Mouse (Mus musculus): ENCODE results near the gene Rsu1. TPM values are rescaled to one million over a fixed set of nuclear protein-coding genes. Genes with fewer than 3 reads are reported as not detected.
"Not testable (repeated sequence)": the region's sequence is repeated elsewhere in the genome, so short reads cannot be mapped to it uniquely, and the experiment has no call there.

Gene Rsu1
- polyA plus RNA-seq, 1 experiment from 2014 or later, result 68.4 TPM

- Histone ChIP-seq H3K27me3 (no peaks in the 10 kb centered on the region), H3K4me3 (no peak overlapping the region), H3K9me3 (no peaks in the 10 kb centered on the region), H3K4me2 (no peak overlapping the region), H3K4me1 (replicated peaks) (no peaks in the 10 kb centered on the region), H3K9ac (no peak overlapping the region), H3K36me3 (peaks cover 9% of the 10 kb centered on the region), H3K27ac (no peak overlapping the region)
- WGBS, result 84% methylated on average over 6 of the region's 6 CpGs
- ATAC-seq (ENCODE audit: low FRiP score), result no peak
Observed at GRCm38 (mm10) chr2:13218112-13218511, 53.1 kb downstream of the Rsu1 start.

GRCm38 (mm10) chr2:13206825-13207224, 64.4 kb downstream of the Rsu1 start:
- Histone ChIP-seq H3K4me1 (replicated peaks) (0 out of 2 replicates have a peak, but pooled peaks cover 3% of the 10 kb centered on the region), H3K36me3 (no peaks in the 10 kb centered on the region), H3K27ac (no peak overlapping the region), H3K27me3 (peaks cover 3% of the 10 kb centered on the region; the same call in 1 of the 2 replicates), H3K9me3 (no peaks in the 10 kb centered on the region), H3K9ac (no peak overlapping the region), H3K4me2 (no peak overlapping the region), H3K4me3 (no peak overlapping the region)
- 99% methylated on average over 2 of the region's 2 CpGs for WGBS
- no peak for ATAC-seq (ENCODE audit: low FRiP score)

- H3K4me2 ChIP-seq, result no peak overlapping the region
- no peak overlapping the region for H3K27ac ChIP-seq
- WGBS, result 68% methylated on average over 8 of the region's 8 CpGs
- no peaks in the 10 kb centered on the region for H3K9me3 ChIP-seq
- no peak overlapping the region for H3K4me3 ChIP-seq
- H3K4me1 ChIP-seq (replicated peaks), result 0 out of 2 replicates have a peak, but pooled peaks cover 3% of the 10 kb centered on the region
- ATAC-seq (ENCODE audit: low FRiP score), result no peak
- H3K9ac ChIP-seq, result no peak overlapping the region
- peaks cover 3% of the 10 kb centered on the region; the same call in 1 of the 2 replicates for H3K27me3 ChIP-seq
- H3K36me3 ChIP-seq, result no peaks in the 10 kb centered on the region
Observed at GRCm38 (mm10) chr2:13206367-13206766, 64.8 kb downstream of the Rsu1 start.

GRCm38 (mm10) chr2:13202805-13203475, 68.3 kb downstream of the Rsu1 start:
- Histone ChIP-seq H3K27me3 (peaks cover 6% of the 10 kb centered on the region), H3K4me1 (replicated peaks) (0 out of 2 replicates have a peak, but pooled peaks cover 3% of the 10 kb centered on the region), H3K4me2 (no peak overlapping the region), H3K4me3 (no peak overlapping the region), H3K9ac (no peak overlapping the region), H3K27ac (no peak overlapping the region), H3K9me3 (no peaks in the 10 kb centered on the region), H3K36me3 (no peaks in the 10 kb centered on the region)
- ATAC-seq (ENCODE audit: low FRiP score), result no peak
- WGBS, result 39% methylated on average over 6 of the region's 6 CpGs

- Histone ChIP-seq H3K4me1 (replicated peaks) (0 out of 2 replicates have a peak, but pooled peaks cover 3% of the 10 kb centered on the region), H3K36me3 (no peaks in the 10 kb centered on the region), H3K9me3 (no peaks in the 10 kb centered on the region), H3K4me3 (no peak overlapping the region), H3K9ac (no peak overlapping the region), H3K27me3 (peaks cover 4% of the 10 kb centered on the region; the same call in 1 of the 2 replicates), H3K27ac (no peak overlapping the region), H3K4me2 (no peak overlapping the region)
- ATAC-seq (ENCODE audit: low FRiP score), result no peak
- WGBS, result 76% methylated on average over 7 of the region's 7 CpGs
Observed at GRCm38 (mm10) chr2:13199713-13200112, 71.5 kb downstream of the Rsu1 start.

- WGBS, result 81% methylated on average over 2 of the region's 2 CpGs
Observed at GRCm38 (mm10) chr2:13199033-13199432, 72.2 kb downstream of the Rsu1 start.

GRCm38 (mm10) chr2:13195540-13195939, 75.7 kb downstream of the Rsu1 start:
- H3K9ac ChIP-seq, result no peak overlapping the region
- no peak overlapping the region for H3K4me3 ChIP-seq
- H3K4me2 ChIP-seq, result no peak overlapping the region
- no peaks in the 10 kb centered on the region for H3K36me3 ChIP-seq
- no peak overlapping the region for H3K27ac ChIP-seq
- no peak for ATAC-seq (ENCODE audit: low FRiP score)
- H3K4me1 ChIP-seq (replicated peaks), result no peaks in the 10 kb centered on the region
- WGBS, result 48% methylated on average over 7 of the region's 7 CpGs
- no peaks in the 10 kb centered on the region for H3K9me3 ChIP-seq
- peaks cover 4% of the 10 kb centered on the region; the same call in 1 of the 2 replicates for H3K27me3 ChIP-seq

More at GRCm38 (mm10) chr2:13199033-13199432, 72.2 kb downstream of the Rsu1 start:
- 0 out of 2 replicates have a peak, but pooled peaks cover 3% of the 10 kb centered on the region for H3K4me1 ChIP-seq (replicated peaks)
- no peaks in the 10 kb centered on the region for H3K36me3 ChIP-seq
- H3K27ac ChIP-seq, result no peak overlapping the region
- no peaks in the 10 kb centered on the region for H3K9me3 ChIP-seq
- H3K27me3 ChIP-seq, result peaks cover 4% of the 10 kb centered on the region; the same call in 1 of the 2 replicates
- no peak overlapping the region for H3K4me2 ChIP-seq
- ATAC-seq (ENCODE audit: low FRiP score), result no peak
- H3K9ac ChIP-seq, result no peak overlapping the region
- no peak overlapping the region for H3K4me3 ChIP-seq

GRCm38 (mm10) chr2:13192157-13192556, 79.1 kb downstream of the Rsu1 start:
- Histone ChIP-seq H3K9me3 (no peaks in the 10 kb centered on the region), H3K36me3 (no peaks in the 10 kb centered on the region), H3K9ac (no peak overlapping the region), H3K27ac (no peak overlapping the region), H3K4me1 (replicated peaks) (no peaks in the 10 kb centered on the region), H3K27me3 (no peaks in the 10 kb centered on the region), H3K4me2 (no peak overlapping the region), H3K4me3 (no peak overlapping the region)
- no peak for ATAC-seq (ENCODE audit: low FRiP score)
- WGBS, result 79% methylated on average over 1 of the region's 1 CpGs

- ATAC-seq (ENCODE audit: low FRiP score), result no peak
- 91% methylated on average over 4 of the region's 4 CpGs for WGBS
Observed at GRCm38 (mm10) chr2:13190767-13191166, 80.4 kb downstream of the Rsu1 start.

GRCm38 (mm10) chr2:13188831-13189495, 82.3 kb downstream of the Rsu1 start:
- H3K9ac ChIP-seq, result no peak overlapping the region
- WGBS, result 96% methylated on average over 11 of the region's 11 CpGs
- no peaks in the 10 kb centered on the region for H3K9me3 ChIP-seq
- H3K36me3 ChIP-seq, result no peaks in the 10 kb centered on the region
- no peaks in the 10 kb centered on the region for H3K27me3 ChIP-seq
- no peak overlapping the region for H3K4me2 ChIP-seq
- H3K27ac ChIP-seq, result no peak overlapping the region
- no peak overlapping the region for H3K4me3 ChIP-seq
- H3K4me1 ChIP-seq (replicated peaks), result no peaks in the 10 kb centered on the region
- ATAC-seq (ENCODE audit: low FRiP score), result no peak

More at GRCm38 (mm10) chr2:13190767-13191166, 80.4 kb downstream of the Rsu1 start:
- no peak overlapping the region for H3K4me2 ChIP-seq
- no peak overlapping the region for H3K27ac ChIP-seq
- no peak overlapping the region for H3K4me3 ChIP-seq
- H3K4me1 ChIP-seq (replicated peaks), result no peaks in the 10 kb centered on the region
- no peaks in the 10 kb centered on the region for H3K36me3 ChIP-seq
- H3K9ac ChIP-seq, result no peak overlapping the region
- no peaks in the 10 kb centered on the region for H3K9me3 ChIP-seq
- no peaks in the 10 kb centered on the region for H3K27me3 ChIP-seq

GRCm38 (mm10) chr2:13183124-13183523, 88.1 kb downstream of the Rsu1 start:
- no peak overlapping the region for H3K9ac ChIP-seq
- 92% methylated on average over 3 of the region's 3 CpGs for WGBS

GRCm38 (mm10) chr2:13181899-13182298, 89.3 kb downstream of the Rsu1 start:
- ATAC-seq (ENCODE audit: low FRiP score); H3K9me3 ChIP-seq: not testable (repeated sequence)
- no CpG with 5 or more reads among the region's 3 CpGs for WGBS

More at GRCm38 (mm10) chr2:13183124-13183523, 88.1 kb downstream of the Rsu1 start:
- Histone ChIP-seq H3K4me1 (replicated peaks) (peaks cover 3% of the 10 kb centered on the region; the same call in 1 of the 2 replicates), H3K36me3 (no peaks in the 10 kb centered on the region), H3K9me3 (no peaks in the 10 kb centered on the region), H3K27ac (no peak overlapping the region), H3K4me3 (no peak overlapping the region), H3K4me2 (no peak overlapping the region), H3K27me3 (no peaks in the 10 kb centered on the region)
- 0 out of 2 replicates have a peak, but pooled peaks have one; percentile 7 for ATAC-seq (ENCODE audit: low FRiP score)

More at GRCm38 (mm10) chr2:13181899-13182298, 89.3 kb downstream of the Rsu1 start:
- H3K27ac ChIP-seq, H3K4me2 ChIP-seq, H3K36me3 ChIP-seq, H3K27me3 ChIP-seq, H3K4me3 ChIP-seq, H3K9ac ChIP-seq: not testable (repeated sequence)
- H3K4me1 ChIP-seq (replicated peaks), result peaks cover 14% of the 10 kb centered on the region
